Mouse (Mus musculus) kidney, postnatal 0 days (tissue): ENCODE results near the gene Grk5. TPM values are rescaled to one million over a fixed set of nuclear protein-coding genes. Genes with fewer than 3 reads are reported as not detected.

Experiments
- ATAC-seq: fragments of 200-750 bp; cut with Nextera tagmentation; replicated peaks from 2 replicates; pipeline ENCODE4 v1.8.0; 2017; ENCODE audit warnings: low read depth, moderate number of reproducible peaks, moderate TSS enrichment, moderate library complexity; ENCODE audit not compliant: low FRiP score
- DNase-seq: peaks from one replicate; pipeline ENCODE4 v3.0.0-alpha.2; 2016; ENCODE audit warnings: low spot score
- H3K27ac ChIP-seq: fragments of 300-500 bp; sonication (generic); 2 replicates; pipeline ENCODE4 v1.5.1; 2014; ENCODE audit warnings: mild to moderate bottlenecking
- H3K27me3 ChIP-seq: fragments of 300-500 bp; sonication (generic); 2 replicates; pipeline ENCODE4 v1.6.1; 2014; ENCODE audit warnings: low read length, mixed read lengths; ENCODE audit not compliant: insufficient read depth
- H3K36me3 ChIP-seq: fragments of 300-500 bp; sonication (generic); 2 replicates; pipeline ENCODE4 v1.6.1; 2014; ENCODE audit warnings: low read length, mixed read lengths; ENCODE audit not compliant: insufficient read depth
- H3K4me1 ChIP-seq: fragments of 300-500 bp; sonication (generic); replicated peaks from 2 replicates; pipeline ENCODE4 v1.6.1; 2014; ENCODE audit warnings: antibody characterized with exemption, low read length, mixed read lengths; ENCODE audit not compliant: insufficient read depth
- H3K4me2 ChIP-seq: fragments of 300-500 bp; sonication (generic); 2 replicates; pipeline ENCODE4 v1.6.1; 2014; ENCODE audit warnings: mild to moderate bottlenecking, low read length, moderate library complexity, mixed read lengths
- H3K4me3 ChIP-seq: fragments of 300-500 bp; sonication (generic); replicated peaks from 2 replicates; pipeline ENCODE4 v1.5.1; 2014; ENCODE audit warnings: low read depth, low read length
- H3K9ac ChIP-seq: fragments of 300-500 bp; sonication (generic); 2 replicates; pipeline ENCODE4 v1.6.1; 2014; ENCODE audit warnings: low read depth, low read length
- H3K9me3 ChIP-seq: fragments of 300-500 bp; sonication (generic); replicated peaks from 2 replicates; pipeline ENCODE4 v1.6.1; 2016; ENCODE audit warnings: low read length, inconsistent platforms, mixed read lengths
- CTCF ChIP-seq: IDR thresholded peaks from 2 replicates; pipeline ENCODE4 v1.5.1; 2016; ENCODE audit warnings: antibody characterized with exemption, low read depth, mild to moderate bottlenecking, moderate library complexity
- WGBS: fragments of 180-500 bp; shearing (Covaris S2); extraction: QIAGEN DNeasy Blood & Tissue Kit; methylation state at CpG from one replicate; pipeline ENCODE4 v1.1.7; 2014; 5-methylcytosine and 5-hydroxymethylcytosine counted together
- polyA plus RNA-seq: library from polyadenylated mRNA; unstranded; fragments of >200 nt; fragmentation: Nextera tagmentation; extraction: Ambion mirVana; gene quantifications from 2 replicates; pipeline ENCODE4 v1.2.1, GENCODE M21; 2015

The Grk5 gene
- polyA plus RNA-seq, 1 experiment from 2014 or later, result 2.3 TPM

DNA sequence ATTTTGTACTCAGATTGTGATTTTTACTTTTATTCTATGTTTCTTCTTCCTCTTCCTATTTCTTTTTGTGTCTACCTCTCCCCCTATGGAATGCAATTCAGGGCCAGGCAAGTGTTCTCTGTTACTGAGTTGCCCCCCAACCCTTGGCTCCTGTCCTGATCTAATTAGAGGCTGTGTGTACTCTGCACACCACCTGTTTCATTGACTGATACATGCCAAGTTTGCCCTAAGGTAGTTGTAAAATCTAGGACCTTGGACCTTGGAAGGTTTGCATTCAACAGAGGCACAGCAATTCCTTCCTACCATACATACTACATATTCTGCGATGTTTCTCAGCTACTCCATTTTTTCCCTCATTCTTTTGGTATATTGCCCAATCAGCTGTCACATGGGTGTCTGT is 78.4 kb downstream of the Grk5 start:
- H3K27ac ChIP-seq, result no peak overlapping the region
- H3K4me2 ChIP-seq, result no peak overlapping the region
- no peak for TF ChIP-seq CTCF
- no peak overlapping the region for H3K9ac ChIP-seq
- DNase-seq (no peak), ATAC-seq (no peak)
- no peaks in the 10 kb centered on the region for H3K36me3 ChIP-seq
- WGBS, result 86% methylated on average over 1 of the region's 1 CpGs
- H3K4me1 ChIP-seq, result no peaks in the 10 kb centered on the region
- no peak overlapping the region for H3K4me3 ChIP-seq
- no peaks in the 10 kb centered on the region for H3K9me3 ChIP-seq
- no peaks in the 10 kb centered on the region for H3K27me3 ChIP-seq

DNA sequence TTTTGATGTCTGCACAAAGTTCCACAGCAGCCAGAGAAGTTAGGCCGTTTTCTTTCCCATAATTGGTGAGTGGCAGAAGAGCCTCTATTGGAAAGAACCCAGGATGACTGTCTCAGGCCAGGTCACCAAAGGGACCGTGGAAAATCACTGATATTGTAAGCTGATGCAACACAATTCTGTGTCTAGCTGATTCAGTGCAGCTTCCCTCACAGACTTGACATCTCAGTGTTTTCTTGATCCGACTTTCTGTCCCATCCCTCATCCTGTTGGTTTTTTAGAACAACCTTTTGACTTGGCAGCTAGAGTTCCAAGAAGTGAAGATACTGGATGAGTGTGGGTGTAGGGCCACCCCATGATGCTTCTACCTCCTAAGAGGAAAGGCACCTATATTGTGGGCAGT is 80.9 kb downstream of the Grk5 start:
- Histone ChIP-seq H3K9ac (no peak overlapping the region), H3K27me3 (no peaks in the 10 kb centered on the region), H3K4me1 (no peaks in the 10 kb centered on the region), H3K4me2 (no peak overlapping the region), H3K27ac (no peak overlapping the region), H3K4me3 (no peak overlapping the region), H3K36me3 (no peaks in the 10 kb centered on the region), H3K9me3 (no peaks in the 10 kb centered on the region)
- no peak for TF ChIP-seq CTCF
- 77% methylated on average over 3 of the region's 3 CpGs for WGBS
- ATAC-seq, result no peak
- DNase-seq, result no peak

DNA sequence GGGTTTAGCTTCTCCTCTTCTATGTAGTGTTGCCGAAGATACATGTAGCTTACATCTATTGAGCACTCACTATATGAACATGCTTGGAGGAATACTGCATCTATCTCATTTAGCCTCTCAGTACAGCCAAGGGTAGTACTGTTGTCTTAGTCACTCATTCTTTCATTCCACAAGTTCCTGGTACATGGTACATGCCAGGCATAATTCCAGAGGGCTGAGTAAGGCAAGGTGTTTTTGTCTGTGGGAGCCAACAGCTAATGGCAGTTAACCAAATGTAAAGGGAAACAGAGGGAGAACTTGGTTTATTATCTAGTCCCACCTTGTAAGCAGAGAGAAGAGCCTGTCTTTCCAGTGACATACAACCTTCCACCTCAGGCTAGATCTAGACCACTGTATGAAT is 82.0 kb downstream of the Grk5 start:
- 100% methylated on average over 1 of the region's 1 CpGs for WGBS
- DNase-seq (no peak), ATAC-seq (no peak)
- Histone ChIP-seq H3K36me3 (no peaks in the 10 kb centered on the region), H3K27ac (no peak overlapping the region), H3K4me1 (no peaks in the 10 kb centered on the region), H3K4me3 (no peak overlapping the region), H3K4me2 (no peak overlapping the region), H3K9me3 (no peaks in the 10 kb centered on the region), H3K27me3 (no peaks in the 10 kb centered on the region), H3K9ac (no peak overlapping the region)
- no peak for TF ChIP-seq CTCF

DNA sequence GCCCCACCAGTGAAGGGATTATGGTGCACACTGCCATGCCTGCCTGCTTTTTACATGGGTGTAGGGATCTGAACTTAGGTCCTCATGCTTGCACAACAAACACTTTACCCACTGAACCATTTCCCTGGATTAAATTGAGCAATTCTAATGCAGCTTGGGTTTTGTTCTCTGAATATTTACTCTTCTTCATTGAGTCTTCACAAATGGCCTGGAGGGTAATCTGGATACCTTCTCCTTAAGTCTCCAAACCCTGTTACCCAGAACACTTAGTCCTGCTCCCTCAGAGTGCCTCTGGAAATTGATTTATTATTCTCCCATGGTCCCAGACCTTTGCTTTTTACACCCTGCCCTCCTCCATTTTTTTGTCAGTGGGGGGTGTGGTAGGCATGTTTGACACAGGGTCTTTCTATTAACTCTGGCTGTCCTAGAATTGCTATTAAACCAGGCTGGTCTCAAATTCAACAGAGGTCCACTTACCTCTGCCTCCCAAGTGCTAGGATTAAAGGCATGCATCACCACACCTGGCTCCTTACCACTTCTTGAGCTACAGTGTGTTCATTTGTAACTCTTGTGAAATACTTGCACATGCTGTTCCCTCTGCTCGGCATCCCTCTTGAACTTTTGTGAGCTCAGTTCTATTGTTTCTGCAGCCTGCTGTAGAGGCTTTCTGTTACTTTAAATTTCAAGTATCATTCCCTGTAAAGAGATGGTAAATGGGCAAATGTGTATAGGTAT is 82.9 kb downstream of the Grk5 start:
- no peak overlapping the region for H3K27ac ChIP-seq
- 88% methylated on average over 1 of the region's 1 CpGs for WGBS
- H3K36me3 ChIP-seq, result no peaks in the 10 kb centered on the region
- no peaks in the 10 kb centered on the region for H3K27me3 ChIP-seq
- no peaks in the 10 kb centered on the region for H3K4me1 ChIP-seq
- TF ChIP-seq CTCF, result no peak
- no peak overlapping the region for H3K4me2 ChIP-seq
- no peak overlapping the region for H3K4me3 ChIP-seq
- DNase-seq (no peak), ATAC-seq (no peak)
- H3K9ac ChIP-seq, result no peak overlapping the region
- no peaks in the 10 kb centered on the region for H3K9me3 ChIP-seq

DNA sequence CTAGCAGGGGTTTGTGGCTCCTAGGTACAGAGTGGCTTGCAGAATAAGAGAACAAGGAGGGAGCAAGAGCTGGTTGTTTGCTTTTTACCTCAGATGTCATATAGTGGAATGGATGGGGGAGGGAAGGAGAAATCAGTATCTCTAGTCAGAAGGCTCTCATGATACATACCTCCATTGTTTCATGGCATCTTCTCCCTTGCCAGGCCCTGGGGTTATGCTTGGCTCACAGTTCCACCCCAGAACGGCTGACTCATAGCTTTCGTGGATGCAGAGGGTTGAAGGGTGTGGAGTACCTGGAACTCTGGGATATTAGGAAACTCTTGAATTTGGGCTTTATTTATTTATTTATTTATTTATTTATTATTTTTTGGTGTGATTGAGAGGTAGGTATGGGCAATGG is 84.0 kb downstream of the Grk5 start:
- no peak for TF ChIP-seq CTCF
- Histone ChIP-seq H3K27me3 (no peaks in the 10 kb centered on the region), H3K27ac (no peak overlapping the region), H3K4me2 (no peak overlapping the region), H3K9me3 (no peaks in the 10 kb centered on the region), H3K36me3 (no peaks in the 10 kb centered on the region), H3K4me3 (no peak overlapping the region), H3K9ac (no peak overlapping the region), H3K4me1 (no peaks in the 10 kb centered on the region)
- 93% methylated on average over 2 of the region's 2 CpGs for WGBS
- no peak for ATAC-seq
- DNase-seq, result no peak

DNA sequence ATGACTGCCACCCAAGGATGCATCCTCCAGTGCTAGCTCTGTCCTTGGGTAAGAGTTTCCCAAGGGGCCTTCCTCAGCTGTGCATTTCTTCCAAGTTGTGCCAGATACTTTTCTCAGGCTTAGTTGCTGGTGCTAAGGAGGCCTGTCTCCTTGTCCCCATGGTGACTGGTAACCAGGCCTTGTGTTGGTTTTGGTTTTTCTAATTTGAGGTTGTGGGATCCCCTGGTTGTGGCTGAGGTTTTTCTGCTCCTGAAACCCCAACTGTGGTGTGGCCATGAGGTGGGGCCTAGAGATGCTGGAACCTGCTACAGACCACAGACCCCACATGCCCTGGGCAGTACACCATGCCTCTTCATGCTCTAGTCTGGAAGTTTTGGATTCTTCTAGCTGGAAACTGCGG is 90.0 kb downstream of the Grk5 start:
- Histone ChIP-seq H3K4me3 (no peak overlapping the region), H3K9ac (no peak overlapping the region), H3K36me3 (no peaks in the 10 kb centered on the region), H3K9me3 (no peaks in the 10 kb centered on the region), H3K4me1 (no peaks in the 10 kb centered on the region), H3K4me2 (no peak overlapping the region), H3K27me3 (no peaks in the 10 kb centered on the region), H3K27ac (no peak overlapping the region)
- ATAC-seq (no peak), DNase-seq (no peak)
- WGBS, result 94% methylated on average over 1 of the region's 1 CpGs
- TF ChIP-seq CTCF, result no peak

DNA sequence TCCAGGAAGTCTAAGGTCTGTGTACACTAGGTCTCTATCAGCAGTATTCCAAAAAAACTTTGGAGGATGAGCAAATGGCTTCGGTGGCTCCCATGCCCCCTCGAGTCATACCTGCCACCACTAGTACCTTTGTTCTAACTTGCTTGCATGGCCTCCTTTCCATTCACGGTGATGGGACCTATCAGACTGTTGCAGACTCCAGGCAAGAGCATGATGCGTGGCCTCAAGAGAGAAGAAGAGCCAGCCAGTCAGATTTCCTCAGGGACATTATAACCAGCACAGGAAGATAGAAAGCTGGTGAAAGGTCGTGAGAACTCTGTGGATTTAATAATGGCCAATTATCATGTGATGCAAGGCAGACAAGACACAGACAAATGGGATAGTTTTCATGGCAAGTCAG is 91.8 kb downstream of the Grk5 start:
- H3K9ac ChIP-seq, result no peak overlapping the region
- no peak for TF ChIP-seq CTCF
- no peak overlapping the region for H3K4me3 ChIP-seq
- ATAC-seq (no peak), DNase-seq (no peak)
- no peaks in the 10 kb centered on the region for H3K36me3 ChIP-seq
- H3K4me1 ChIP-seq, result no peaks in the 10 kb centered on the region
- no peaks in the 10 kb centered on the region for H3K9me3 ChIP-seq
- no peak overlapping the region for H3K27ac ChIP-seq
- H3K27me3 ChIP-seq, result no peaks in the 10 kb centered on the region
- WGBS, result 91% methylated on average over 5 of the region's 5 CpGs
- H3K4me2 ChIP-seq, result no peak overlapping the region
